Mouse (Mus musculus) bone marrow macrophage, adult 2 months (primary cell): ENCODE data around the gene Acpp.

Experiments
- CTCF ChIP-seq: IDR thresholded peaks from 2 replicates; pipeline ENCODE4 v1.5.1; 2012; ENCODE audit warnings: low read depth, mild to moderate bottlenecking, low read length, moderate library complexity
- POLR2A ChIP-seq: IDR thresholded peaks from 2 replicates; pipeline ENCODE4 v1.6.1; 2012; ENCODE audit warnings: mild to moderate bottlenecking, low read depth, low read length, borderline replicate concordance

GRCm38 (mm10) chr9:104331301-104331700, 6.2 kb downstream of the Acpp start:
- TF ChIP-seq CTCF: no peak
- no peak for TF ChIP-seq POLR2A
